Mouse (Mus musculus) kidney, embryonic 14.5 days (tissue): ENCODE data around the gene Aldh3b2. TPM values are rescaled to one million over a fixed set of nuclear protein-coding genes. Genes with fewer than 3 reads are reported as not detected.

Experiments used
- ATAC-seq: fragments of 200-750 bp; cut with Nextera tagmentation; 2 replicates; pipeline ENCODE4 v1.8.0; 2017; ENCODE audit warnings: moderate number of reproducible peaks, mild to moderate bottlenecking, moderate TSS enrichment, moderate library complexity; ENCODE audit not compliant: low FRiP score, low TSS enrichment
- H3K27ac ChIP-seq: fragments of 300-500 bp; sonication (generic); 2 replicates; pipeline ENCODE4 v1.5.1; 2014; ENCODE audit warnings: low read depth, mild to moderate bottlenecking, low read length, moderate library complexity, mixed read lengths
- H3K27me3 ChIP-seq: fragments of 300-500 bp; sonication (generic); 2 replicates; pipeline ENCODE4 v1.6.1; 2014; ENCODE audit warnings: mild to moderate bottlenecking, low read length; ENCODE audit not compliant: control insufficient read depth, insufficient read depth
- H3K36me3 ChIP-seq: fragments of 300-500 bp; sonication (generic); 2 replicates; pipeline ENCODE4 v1.6.1; 2014; ENCODE audit warnings: low read length, mixed read lengths; ENCODE audit not compliant: control insufficient read depth, insufficient read depth
- H3K4me1 ChIP-seq: fragments of 300-500 bp; sonication (generic); 2 replicates; pipeline ENCODE4 v1.6.1; 2014; ENCODE audit warnings: low read length, mixed read lengths; ENCODE audit not compliant: control insufficient read depth, insufficient read depth
- H3K4me2 ChIP-seq: fragments of 300-500 bp; sonication (generic); replicated peaks from 2 replicates; pipeline ENCODE4 v1.6.1; 2014; ENCODE audit warnings: low read depth, mild to moderate bottlenecking, low read length
- H3K4me3 ChIP-seq: fragments of 300-500 bp; sonication (generic); 2 replicates; pipeline ENCODE4 v1.5.1; 2014; ENCODE audit warnings: mild to moderate bottlenecking, low read length
- H3K9ac ChIP-seq: fragments of 300-500 bp; sonication (generic); 2 replicates; pipeline ENCODE4 v1.6.1; 2014; ENCODE audit warnings: low read depth, mild to moderate bottlenecking, low read length, moderate library complexity
- H3K9me3 ChIP-seq: fragments of 300-500 bp; sonication (generic); 2 replicates; pipeline ENCODE4 v1.6.1; 2016; ENCODE audit warnings: low read length; ENCODE audit not compliant: control insufficient read depth
- WGBS: fragments of 180-500 bp; shearing (Covaris S2); extraction: QIAGEN DNeasy Blood & Tissue Kit; methylation state at CpG from one replicate; pipeline ENCODE4 v1.1.7; 2014; 5-methylcytosine and 5-hydroxymethylcytosine counted together
- polyA plus RNA-seq: library from polyadenylated mRNA; unstranded; fragments of >200 nt; fragmentation: Nextera tagmentation; extraction: Ambion mirVana; gene quantifications from 2 replicates; pipeline ENCODE4 v1.2.1, GENCODE M21; 2014

Gene Aldh3b2
- polyA plus RNA-seq, 1 experiment from 2014 or later = 1.3 TPM

DNA sequence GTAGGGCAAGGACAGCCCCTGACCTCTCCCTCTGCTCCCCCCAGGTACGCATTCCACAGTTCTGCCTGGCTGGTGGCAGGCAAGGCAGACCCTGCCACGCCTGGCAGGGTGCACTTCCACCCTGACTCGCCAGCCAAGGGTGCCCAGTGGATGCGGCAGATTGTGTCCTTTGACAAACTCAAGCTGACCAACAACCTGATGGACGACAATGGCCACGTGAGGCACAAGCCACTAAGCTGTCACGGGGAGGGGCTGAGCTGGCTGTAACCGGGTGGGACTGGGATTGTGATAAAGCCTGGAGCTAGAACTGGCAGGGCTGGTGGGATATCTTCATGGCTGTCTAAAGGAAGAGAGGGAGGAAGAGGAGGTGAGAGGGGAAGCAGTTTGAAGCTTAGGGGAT is 25.1 kb downstream of the Aldh3b2 start:
- no peak for ATAC-seq
- H3K27me3 ChIP-seq = no peaks in the 10 kb centered on the region
- 53% methylated on average over 8 of the region's 8 CpGs for WGBS

DNA sequence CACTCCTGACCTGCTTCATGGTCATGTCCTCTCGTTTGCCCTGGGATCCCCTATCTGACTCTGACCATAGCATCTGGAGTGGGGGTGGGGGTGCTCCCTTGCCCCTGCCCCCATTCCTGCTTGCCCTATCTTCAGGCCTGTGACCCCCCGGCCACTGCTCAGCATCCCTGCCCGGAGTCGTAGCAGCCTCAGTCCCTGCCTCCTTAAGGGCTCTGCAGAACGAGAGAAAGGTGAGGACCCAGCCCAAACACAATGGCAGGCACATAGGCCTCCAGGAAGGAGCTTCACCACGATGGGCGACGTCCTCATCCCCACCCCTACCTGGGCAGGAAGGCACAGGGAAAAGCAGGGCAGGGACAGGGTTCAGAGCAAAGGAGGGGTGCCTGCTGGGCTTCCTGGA is 26.2 kb downstream of the Aldh3b2 start:
- 71% methylated on average over 8 of the region's 8 CpGs for WGBS
- Histone ChIP-seq H3K27ac (no peak overlapping the region), H3K27me3 (no peaks in the 10 kb centered on the region), H3K4me3 (no peak overlapping the region), H3K9me3 (no peaks in the 10 kb centered on the region), H3K4me1 (peaks cover 37% of the 10 kb centered on the region), H3K36me3 (no peaks in the 10 kb centered on the region), H3K4me2 (no peak overlapping the region), H3K9ac (no peak overlapping the region)
- ATAC-seq = no peak

More for the DNA sequence above, 25.1 kb downstream of the Aldh3b2 start:
- peaks cover 37% of the 10 kb centered on the region for H3K4me1 ChIP-seq
- no peak overlapping the region for H3K9ac ChIP-seq
- no peaks in the 10 kb centered on the region for H3K9me3 ChIP-seq
- H3K27ac ChIP-seq = no peak overlapping the region
- no peaks in the 10 kb centered on the region for H3K36me3 ChIP-seq
- no peak overlapping the region for H3K4me2 ChIP-seq
- no peak overlapping the region for H3K4me3 ChIP-seq

DNA sequence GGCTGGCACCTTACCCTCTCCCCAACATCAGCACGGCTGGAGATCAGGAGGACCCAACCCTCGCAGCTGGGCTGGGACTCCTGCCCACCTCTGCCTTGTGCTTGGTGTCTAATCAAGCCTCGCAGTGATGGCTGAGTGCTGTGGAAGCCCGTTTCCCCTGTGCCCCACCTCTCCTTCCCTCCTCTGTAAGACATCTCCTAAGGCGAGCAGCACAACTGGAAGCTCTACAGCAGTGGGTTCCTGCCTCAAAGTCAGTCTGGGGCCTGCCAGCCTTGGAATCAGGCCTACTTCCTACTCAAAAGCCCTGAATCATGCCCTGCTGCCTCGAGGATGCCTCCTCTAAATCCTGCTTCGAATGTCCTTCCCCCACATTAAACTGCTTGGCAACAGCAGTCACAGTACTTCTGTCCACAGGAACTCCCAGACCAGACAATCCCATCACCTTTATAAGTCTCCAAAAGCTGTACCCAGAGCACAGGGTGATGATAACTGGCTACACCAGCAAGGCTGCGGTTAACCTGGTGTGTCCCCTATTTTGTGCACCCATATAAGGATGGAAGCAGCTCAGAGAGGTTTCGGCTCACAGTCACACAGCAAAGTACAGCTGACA is 27.1 kb downstream of the Aldh3b2 start:
- no peaks in the 10 kb centered on the region for H3K9me3 ChIP-seq
- H3K4me3 ChIP-seq = peak overlapping the region; percentile 76; the same call in 1 of the 2 replicates
- H3K4me1 ChIP-seq = peaks cover 37% of the 10 kb centered on the region
- 79% methylated on average over 9 of the region's 9 CpGs for WGBS
- no peak for ATAC-seq
- no peaks in the 10 kb centered on the region for H3K36me3 ChIP-seq
- H3K27ac ChIP-seq = no peak overlapping the region
- H3K27me3 ChIP-seq = no peaks in the 10 kb centered on the region
- peak overlapping the region; percentile 23; the same call in 1 of the 2 replicates for H3K9ac ChIP-seq
- peak overlapping the region; percentile 92 for H3K4me2 ChIP-seq

DNA sequence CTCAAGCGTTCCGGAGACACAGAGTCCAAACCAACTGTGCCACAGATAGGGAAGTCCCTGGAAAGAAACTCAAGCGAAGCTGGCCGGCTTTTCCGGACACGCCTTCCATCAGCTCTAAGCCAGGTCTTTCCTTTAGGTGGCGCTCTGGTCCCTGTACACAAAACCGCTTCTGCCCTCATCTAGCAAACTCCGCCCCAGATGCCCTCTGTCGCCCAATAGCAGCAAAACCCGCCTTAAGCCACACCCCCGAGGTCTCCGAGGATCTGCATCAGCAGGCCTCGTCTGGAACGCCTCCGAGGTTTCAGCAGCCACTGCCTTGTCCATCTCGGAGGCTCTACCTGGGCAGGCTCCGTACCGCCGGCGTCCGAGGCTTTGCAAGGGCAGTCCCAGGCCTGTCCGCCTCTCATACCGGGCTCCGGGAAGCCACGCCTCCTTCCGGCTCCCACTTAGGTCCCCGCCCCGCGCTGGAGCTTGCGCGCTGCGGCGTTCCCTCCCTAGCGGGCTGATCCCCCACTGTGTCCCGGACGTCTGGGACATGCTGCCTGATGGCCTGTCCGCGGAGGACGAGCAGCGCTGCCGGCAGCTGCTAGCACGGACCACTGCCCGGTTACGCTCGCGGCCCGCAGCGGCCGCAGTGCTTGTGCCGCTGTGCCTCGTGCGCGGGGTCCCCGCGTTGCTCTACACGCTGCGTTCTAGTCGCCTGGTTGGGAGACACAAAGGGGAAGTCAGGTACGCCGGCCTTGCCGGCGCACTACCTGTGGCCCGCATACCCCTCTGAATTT is 28.2 kb downstream of the Aldh3b2 start, which contains the start of the genes Nudt8 and Gm49405:
Gene Nudt8, plus strand, starts transcription at position 462 of the 782 bp plus-strand sequence.
Gene Gm49405, plus strand, starts transcription at position 508 of the 782 bp plus-strand sequence.
- Histone ChIP-seq H3K27ac (peak within 1 kb of the TSS; percentile 93), H3K4me3 (peak within 1 kb of the TSS; percentile 76), H3K27me3 (no peaks in the 10 kb centered on the region), H3K36me3 (no peaks in the 10 kb centered on the region), H3K4me1 (peaks cover 32% of the 10 kb centered on the region), H3K4me2 (peak within 1 kb of the TSS; percentile 92), H3K9me3 (no peaks in the 10 kb centered on the region), H3K9ac (peak within 1 kb of the TSS; percentile 85)
- ATAC-seq = peak; percentile 91
- WGBS = 0% methylated on average over 64 of the region's 64 CpGs

DNA sequence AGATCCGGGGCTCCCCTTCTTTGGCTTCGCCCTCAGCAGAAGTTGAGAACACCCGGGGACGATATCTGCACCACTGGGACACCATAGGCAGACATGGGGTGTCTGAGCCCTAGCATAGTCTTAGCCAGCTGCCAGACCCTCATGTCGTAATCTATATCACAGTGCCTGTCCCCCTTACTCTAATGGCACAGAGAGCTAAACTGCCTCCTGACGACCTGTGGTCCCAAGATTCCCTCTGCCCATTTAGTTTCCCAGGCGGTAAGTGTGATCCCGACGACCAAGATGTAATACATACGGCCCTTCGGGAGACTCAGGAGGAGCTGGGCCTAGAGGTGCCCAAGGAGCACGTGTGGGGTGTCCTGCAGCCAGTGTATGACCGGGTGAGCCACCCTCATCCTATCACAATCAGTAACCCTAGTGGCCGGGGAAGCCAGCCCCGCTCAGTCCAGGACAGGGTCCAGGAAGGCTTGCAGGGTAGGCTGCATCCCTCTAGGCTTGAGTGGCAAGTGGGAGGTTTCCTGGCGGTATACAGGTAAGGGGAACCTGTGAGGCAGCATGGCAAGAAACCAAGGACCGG is 28.9 kb downstream of the Aldh3b2 start:
- peak overlapping the region; percentile 85 for H3K9ac ChIP-seq
- WGBS = 14% methylated on average over 17 of the region's 17 CpGs
- peaks cover 32% of the 10 kb centered on the region for H3K4me1 ChIP-seq
- H3K27ac ChIP-seq = peak overlapping the region; percentile 93
- 0 out of 2 replicates have a peak, but pooled peaks have one; percentile 4 for ATAC-seq
- peak overlapping the region; percentile 76 for H3K4me3 ChIP-seq
- H3K27me3 ChIP-seq = no peaks in the 10 kb centered on the region
- peak overlapping the region; percentile 92 for H3K4me2 ChIP-seq
- no peaks in the 10 kb centered on the region for H3K9me3 ChIP-seq
- peaks cover 3% of the 10 kb centered on the region for H3K36me3 ChIP-seq

DNA sequence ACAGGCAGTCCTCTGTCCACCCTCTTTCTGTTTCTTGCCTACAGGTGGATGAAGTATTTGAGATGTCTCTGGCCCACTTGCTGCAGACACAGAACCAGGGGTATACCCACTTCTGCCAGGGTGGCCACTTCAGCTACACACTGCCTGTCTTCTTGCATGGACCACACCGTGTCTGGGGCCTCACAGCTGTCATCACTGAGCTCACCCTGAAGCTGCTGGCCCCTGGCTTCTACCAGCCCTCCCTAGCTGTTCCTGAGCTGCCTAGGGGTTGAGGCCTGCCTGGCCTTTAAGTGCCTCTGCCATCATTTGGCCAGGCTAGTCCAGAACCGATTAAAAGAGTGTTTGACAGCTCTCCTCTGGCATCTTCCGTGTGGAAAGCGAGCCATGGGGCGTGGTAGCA is 29.6 kb downstream of the Aldh3b2 start:
- WGBS = 76% methylated on average over 5 of the region's 5 CpGs
- H3K4me1 ChIP-seq = peaks cover 26% of the 10 kb centered on the region
- no peak overlapping the region for H3K27ac ChIP-seq
- peaks cover 10% of the 10 kb centered on the region for H3K36me3 ChIP-seq
- H3K9ac ChIP-seq = no peak overlapping the region
- no peak overlapping the region for H3K4me2 ChIP-seq
- no peaks in the 10 kb centered on the region for H3K9me3 ChIP-seq
- H3K4me3 ChIP-seq = no peak overlapping the region
- ATAC-seq = no peak
- no peaks in the 10 kb centered on the region for H3K27me3 ChIP-seq

DNA sequence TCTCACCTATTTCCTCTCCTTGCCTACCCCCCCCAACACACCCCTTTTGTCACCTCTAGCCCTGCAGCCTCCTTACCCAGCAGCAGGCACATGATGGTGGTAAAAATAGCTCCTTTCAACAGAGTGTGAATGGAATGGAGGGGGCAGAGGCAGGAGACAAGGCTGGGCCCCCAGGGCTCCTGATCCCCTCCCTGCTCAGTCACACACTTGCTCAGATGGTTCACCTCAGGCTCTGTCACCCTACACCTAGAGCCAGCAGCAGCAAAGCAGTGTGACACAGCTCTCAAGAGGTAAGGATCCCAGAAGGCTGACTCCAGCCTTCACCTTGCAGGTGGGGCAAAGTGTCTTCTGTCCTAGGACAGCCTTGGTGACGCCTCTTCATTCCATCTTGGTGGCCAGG is 31.0 kb downstream of the Aldh3b2 start, which contains the start of gene Doc2g:
Gene Doc2g, plus strand, starts transcription at position 202 of the 400 bp plus-strand sequence.
- Histone ChIP-seq H3K9me3 (no peaks in the 10 kb centered on the region), H3K4me2 (no peak within 1 kb of the TSS), H3K27me3 (no peaks in the 10 kb centered on the region), H3K9ac (no peak within 1 kb of the TSS), H3K4me3 (no peak within 1 kb of the TSS), H3K4me1 (peaks cover 21% of the 10 kb centered on the region), H3K27ac (no peak within 1 kb of the TSS), H3K36me3 (peaks cover 24% of the 10 kb centered on the region)
- ATAC-seq = no peak
- WGBS = 67% methylated on average over 1 of the region's 1 CpGs

DNA sequence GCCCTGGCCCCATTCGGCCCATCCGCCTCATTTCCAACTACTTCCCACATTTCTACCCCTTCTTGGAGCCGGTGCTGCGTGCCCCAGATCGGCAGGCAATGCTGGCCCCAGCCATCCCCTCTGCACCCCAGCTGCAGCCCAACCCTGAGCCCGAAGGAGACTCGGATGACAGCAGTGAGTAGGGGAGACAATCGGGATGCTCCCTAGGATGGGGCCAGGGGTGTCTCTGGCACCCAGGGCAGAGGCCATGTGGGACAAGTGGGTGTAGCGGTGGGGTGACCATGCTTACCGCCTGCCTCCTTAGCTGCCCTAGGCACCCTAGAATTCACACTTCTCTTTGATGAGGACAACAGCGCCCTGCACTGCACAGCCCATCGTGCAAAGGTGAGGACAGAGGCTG is 31.5 kb downstream of the Aldh3b2 start:
- Histone ChIP-seq H3K27me3 (no peaks in the 10 kb centered on the region), H3K4me2 (no peak overlapping the region), H3K36me3 (peaks cover 29% of the 10 kb centered on the region), H3K9me3 (no peaks in the 10 kb centered on the region), H3K27ac (no peak overlapping the region), H3K4me3 (no peak overlapping the region), H3K4me1 (peaks cover 21% of the 10 kb centered on the region), H3K9ac (no peak overlapping the region)
- ATAC-seq = no peak
- 74% methylated on average over 12 of the region's 12 CpGs for WGBS
